Mouse (Mus musculus): Measurements from ENCODE around the gene Ankmy2. TPM values are rescaled to one million over a fixed set of nuclear protein-coding genes. Genes with fewer than 3 reads are reported as not detected.

Gene Ankmy2
- total and polyA plus RNA-seq, 3 experiments: 7.0 to 15.5 (median 13.3) TPM

DNA sequence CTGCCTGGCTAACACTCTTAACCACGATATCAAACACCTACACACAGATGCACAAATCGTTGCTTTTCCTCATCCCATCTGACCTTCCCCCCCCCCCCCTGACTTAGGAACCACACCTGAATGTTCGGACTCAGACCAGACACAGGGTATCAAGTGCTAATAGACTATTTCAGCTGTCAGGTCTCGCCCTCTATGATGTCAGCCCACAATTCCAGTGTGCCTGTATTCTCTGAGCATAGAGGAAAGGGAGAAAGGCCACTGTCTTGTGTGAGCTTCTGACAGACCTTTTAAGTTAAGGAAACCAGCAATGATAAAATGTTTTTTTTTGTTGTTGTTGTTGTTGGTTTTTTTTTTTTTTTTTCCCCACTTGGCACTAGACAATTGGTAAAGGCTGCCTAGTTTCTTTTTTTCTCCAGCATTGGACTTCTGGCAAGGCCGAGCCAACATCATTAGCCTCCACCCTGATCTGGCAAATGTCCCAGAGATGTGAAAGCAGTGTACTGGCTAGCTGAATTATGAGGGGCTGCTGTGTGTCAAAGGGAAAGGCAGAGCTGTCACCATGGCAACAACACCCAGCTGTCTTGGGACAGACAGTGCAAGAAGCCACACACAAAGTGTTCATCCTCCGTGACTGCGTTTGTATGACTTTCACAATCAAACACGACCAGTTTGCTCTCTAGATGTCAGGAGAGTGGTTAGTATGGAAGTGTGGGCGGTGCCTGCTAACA lies 50.3 kb downstream of the Ankmy2 start:
- 35% methylated on average over 9 of the region's 9 CpGs for whole genome bisulfite sequencing
- H3K36me3 ChIP-seq (ENCODE audit: control insufficient read depth, insufficient read depth, low read length): no peaks in the 10 kb centered on the region
- H3K4me3 ChIP-seq: no peak overlapping the region
- TF ChIP-seq CTCF (IDR thresholded peaks at IDR 0.05) (no peak), EP300 (IDR thresholded peaks at IDR 0.05; ENCODE audit: insufficient read depth, low read depth, low read length) (0 out of 2 replicates have a peak, but pooled peaks have one; percentile 40), POLR2A (IDR thresholded peaks at IDR 0.05; ENCODE audit: insufficient read depth, low read depth, low read length) (no peak)
- no peaks in the 10 kb centered on the region for H3K27me3 ChIP-seq (ENCODE audit: control insufficient read depth, insufficient read depth, low read length)
- intact Hi-C loops (cut with DNase I): no loop called here
- peaks cover 3% of the 10 kb centered on the region; the same call in 1 of the 2 replicates for H3K4me1 ChIP-seq (ENCODE audit: control insufficient read depth, insufficient read depth, low read length)
- no peaks in the 10 kb centered on the region for H3K79me2 ChIP-seq (replicated peaks; ENCODE audit: control insufficient read depth, insufficient read depth, low read length)
- DNase-seq: peak; percentile 46 to 51
- H3K27ac ChIP-seq: no peak overlapping the region; the same call in 1 of the 2 replicates
- H3K9ac ChIP-seq (ENCODE audit: low read depth, low read length): no peak overlapping the region

DNA sequence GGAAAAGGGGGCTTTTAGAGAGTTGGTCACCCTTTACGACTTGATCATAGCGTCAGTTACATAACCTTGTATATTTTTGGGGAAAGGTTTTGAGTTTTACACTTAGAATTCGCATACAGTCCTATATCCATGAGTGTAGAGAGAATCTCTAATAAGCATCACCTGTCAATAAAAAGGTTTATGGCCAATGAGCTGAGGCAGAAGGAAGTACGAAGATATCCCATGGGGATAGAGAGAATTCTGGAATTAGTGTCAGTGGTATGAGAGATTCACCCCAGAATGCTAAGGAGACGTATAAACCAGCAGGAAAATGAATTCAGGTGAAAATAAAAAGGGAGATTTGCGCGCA lies 50.9 kb downstream of the Ankmy2 start:
- no peak overlapping the region for H3K4me3 ChIP-seq
- TF ChIP-seq CTCF (IDR thresholded peaks at IDR 0.05): no peak
- TF ChIP-seq EP300 (IDR thresholded peaks at IDR 0.05; ENCODE audit: insufficient read depth, low read depth, low read length): no peak
- no peak for TF ChIP-seq POLR2A (IDR thresholded peaks at IDR 0.05; ENCODE audit: insufficient read depth, low read depth, low read length)
- no peak overlapping the region; the same call in 1 of the 2 replicates for H3K27ac ChIP-seq
- DNase-seq: no peak
- no peaks in the 10 kb centered on the region for H3K36me3 ChIP-seq (ENCODE audit: control insufficient read depth, insufficient read depth, low read length)
- no peaks in the 10 kb centered on the region for H3K79me2 ChIP-seq (replicated peaks; ENCODE audit: control insufficient read depth, insufficient read depth, low read length)
- WGBS: 67% methylated on average over 7 of the region's 7 CpGs
- intact Hi-C loops (cut with DNase I): no loop called here
- H3K27me3 ChIP-seq (ENCODE audit: control insufficient read depth, insufficient read depth, low read length): no peaks in the 10 kb centered on the region
- peaks cover 3% of the 10 kb centered on the region; the same call in 1 of the 2 replicates for H3K4me1 ChIP-seq (ENCODE audit: control insufficient read depth, insufficient read depth, low read length)
- H3K9ac ChIP-seq (ENCODE audit: low read depth, low read length): no peak overlapping the region

DNA sequence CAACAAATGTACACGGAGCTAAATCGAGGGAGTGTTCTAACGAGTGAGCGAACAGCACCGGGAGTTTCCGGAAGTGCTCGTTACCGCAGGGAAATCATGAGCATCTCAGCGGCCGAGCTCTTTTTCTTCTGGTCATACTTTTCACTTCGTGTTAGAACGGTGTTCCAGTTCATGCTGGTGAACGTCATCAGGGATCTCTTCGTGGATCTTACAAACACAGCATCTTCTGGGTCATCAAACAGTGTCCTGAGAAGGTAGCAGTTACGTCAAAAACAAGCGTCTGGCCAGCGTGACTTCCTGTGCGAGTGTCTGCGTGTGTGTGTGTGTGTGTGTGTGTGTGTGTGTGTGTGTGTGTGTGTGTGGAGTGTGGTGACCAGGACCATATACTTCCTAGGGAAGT lies 51.5 kb downstream of the Ankmy2 start:
- no peaks in the 10 kb centered on the region for H3K27me3 ChIP-seq (ENCODE audit: control insufficient read depth, insufficient read depth, low read length)
- H3K79me2 ChIP-seq (replicated peaks; ENCODE audit: control insufficient read depth, insufficient read depth, low read length): no peaks in the 10 kb centered on the region
- no peak overlapping the region for H3K4me3 ChIP-seq
- no peak overlapping the region for H3K9ac ChIP-seq (ENCODE audit: low read depth, low read length)
- H3K27ac ChIP-seq: no peak overlapping the region
- TF ChIP-seq CTCF (IDR thresholded peaks at IDR 0.05) (no peak), EP300 (IDR thresholded peaks at IDR 0.05; ENCODE audit: insufficient read depth, low read depth, low read length) (no peak), POLR2A (IDR thresholded peaks at IDR 0.05; ENCODE audit: insufficient read depth, low read depth, low read length) (no peak)
- intact Hi-C loops (cut with DNase I): no loop called here
- no peak for DNase-seq
- no peaks in the 10 kb centered on the region for H3K36me3 ChIP-seq (ENCODE audit: control insufficient read depth, insufficient read depth, low read length)
- 71% methylated on average over 19 of the region's 19 CpGs for WGBS
- peaks cover 3% of the 10 kb centered on the region; the same call in 1 of the 2 replicates for H3K4me1 ChIP-seq (ENCODE audit: control insufficient read depth, insufficient read depth, low read length)

DNA sequence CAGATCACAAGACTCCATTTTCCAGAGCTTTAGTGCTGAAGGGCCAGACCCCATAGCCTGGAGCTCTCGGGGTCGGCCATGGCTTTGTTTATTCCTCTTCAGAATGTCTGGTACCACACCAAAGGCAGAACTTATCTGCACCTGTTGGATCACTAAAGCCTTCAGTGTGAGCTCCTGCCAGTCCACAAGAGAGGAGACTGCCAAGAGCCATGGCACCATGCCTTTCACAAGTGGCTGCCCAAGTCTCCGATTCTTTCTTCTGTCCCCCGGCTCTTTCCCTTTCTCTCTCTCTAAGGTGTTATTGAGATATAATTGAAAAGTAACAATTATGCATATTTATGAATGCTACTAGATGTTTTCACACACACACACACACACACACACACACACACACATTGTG lies 53.2 kb downstream of the Ankmy2 start:
- DNase-seq: peak in 1 of 2 experiments; percentile 27

DNA sequence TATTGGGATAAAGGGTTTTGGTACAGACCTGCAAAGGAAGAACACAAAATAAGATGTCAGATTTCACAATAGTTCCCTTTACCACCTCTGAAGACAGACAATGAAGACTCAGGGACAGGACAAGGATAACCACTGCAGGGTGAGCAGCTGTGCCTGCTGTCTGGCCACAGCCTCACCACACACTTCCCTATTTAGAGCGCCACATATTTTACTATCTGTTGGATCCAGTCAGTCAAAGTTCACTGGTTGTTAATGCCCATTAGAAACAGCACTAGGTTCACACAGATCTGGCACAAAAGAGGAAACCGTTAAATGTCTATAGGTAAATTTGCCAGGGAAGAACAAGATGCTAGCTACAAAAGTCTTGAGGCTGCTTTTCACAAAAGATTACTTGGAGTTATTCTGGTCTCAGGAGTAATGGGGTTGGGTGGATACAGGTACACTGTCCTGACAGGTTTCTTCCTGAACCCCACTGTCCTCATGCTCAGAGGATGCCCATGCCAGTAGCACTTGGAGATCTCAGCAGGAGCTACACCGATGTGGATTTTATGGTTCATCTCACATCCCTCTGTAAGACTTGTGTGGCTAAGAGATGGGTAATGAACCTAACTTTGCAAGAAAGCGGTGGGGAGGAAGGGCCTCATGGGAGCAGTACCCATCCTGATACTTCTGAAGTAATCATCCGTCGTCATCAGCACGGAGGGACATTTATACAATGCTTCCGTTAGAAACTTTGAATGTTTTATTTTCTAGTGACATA lies 57.7 kb downstream of the Ankmy2 start:
- Histone ChIP-seq H3K27ac (no peak overlapping the region), H3K36me3 (ENCODE audit: control insufficient read depth, insufficient read depth, low read length) (no peaks in the 10 kb centered on the region), H3K4me3 (no peak overlapping the region), H3K79me2 (replicated peaks; ENCODE audit: control insufficient read depth, insufficient read depth, low read length) (no peaks in the 10 kb centered on the region), H3K9ac (ENCODE audit: low read depth, low read length) (no peak overlapping the region), H3K27me3 (ENCODE audit: control insufficient read depth, insufficient read depth, low read length) (no peaks in the 10 kb centered on the region), H3K4me1 (ENCODE audit: control insufficient read depth, insufficient read depth, low read length) (no peaks in the 10 kb centered on the region)
- intact Hi-C loops (cut with DNase I): loop anchor here (1.0 to 10.0 kb wide), 4 partner anchors 159 to 1240 kb away; no protein-coding TSS in a partner anchor
- no peak for TF ChIP-seq CTCF (IDR thresholded peaks at IDR 0.05)
- no peak for TF ChIP-seq EP300 (IDR thresholded peaks at IDR 0.05; ENCODE audit: insufficient read depth, low read depth, low read length)
- no peak for TF ChIP-seq POLR2A (IDR thresholded peaks at IDR 0.05; ENCODE audit: insufficient read depth, low read depth, low read length)
- no peak for DNase-seq
- 42% methylated on average over 8 of the region's 8 CpGs for WGBS

More for the DNA sequence above, 53.2 kb downstream of the Ankmy2 start:
- H3K27ac ChIP-seq: no peak overlapping the region
- H3K9ac ChIP-seq (ENCODE audit: low read depth, low read length): no peak overlapping the region
- whole genome bisulfite sequencing: 59% methylated on average over 4 of the region's 4 CpGs
- no peak overlapping the region for H3K4me3 ChIP-seq
- no peaks in the 10 kb centered on the region for H3K79me2 ChIP-seq (replicated peaks; ENCODE audit: control insufficient read depth, insufficient read depth, low read length)
- intact Hi-C loops (cut with DNase I): loop anchor here (10.0 kb wide), 2 partner anchors 315 to 1245 kb away; no protein-coding TSS in a partner anchor
- no peaks in the 10 kb centered on the region for H3K36me3 ChIP-seq (ENCODE audit: control insufficient read depth, insufficient read depth, low read length)
- no peaks in the 10 kb centered on the region for H3K27me3 ChIP-seq (ENCODE audit: control insufficient read depth, insufficient read depth, low read length)
- peaks cover 3% of the 10 kb centered on the region; the same call in 1 of the 2 replicates for H3K4me1 ChIP-seq (ENCODE audit: control insufficient read depth, insufficient read depth, low read length)
- no peak for TF ChIP-seq EP300 (IDR thresholded peaks at IDR 0.05; ENCODE audit: insufficient read depth, low read depth, low read length)
- no peak for TF ChIP-seq CTCF (IDR thresholded peaks at IDR 0.05)
- no peak for TF ChIP-seq POLR2A (IDR thresholded peaks at IDR 0.05; ENCODE audit: insufficient read depth, low read depth, low read length)
